Mouse (Mus musculus) small intestine, adult 2 months (tissue): ENCODE data around the gene Poll.

ENCODE experiments used
- CTCF ChIP-seq: fragments of 200-500 bp; IDR thresholded peaks from 2 replicates; pipeline ENCODE4 v1.5.1; 2012; ENCODE audit warnings: low read depth, mild to moderate bottlenecking, control low read depth, inconsistent platforms, low read length, moderate library complexity, mixed read lengths; ENCODE audit not compliant: insufficient replicate concordance, insufficient read length; ENCODE audit errors: extremely low read depth
- POLR2A ChIP-seq: fragments of 200-500 bp; IDR thresholded peaks from 2 replicates; pipeline ENCODE4 v1.6.1; 2012; ENCODE audit warnings: low read depth, mild to moderate bottlenecking, control low read depth, inconsistent platforms, low read length, moderate library complexity

GRCm38 (mm10) chr19:45527931-45528534, 32.3 kb downstream of the Poll start:
- TF ChIP-seq CTCF (no peak), POLR2A (no peak)
